Mouse (Mus musculus) monocyte, adult 59 days (primary cell): Measurements from ENCODE around the gene Gmpr. TPM values are rescaled to one million over a fixed set of nuclear protein-coding genes. Genes with fewer than 3 reads are reported as not detected.

Source experiments
- total RNA-seq, 2 experiments: library from RNA; stranded (reverse); gene quantifications; one replicate each; pipeline ENCODE4 v1.2.4; 2023

The Gmpr gene
- total RNA-seq, result 1 to 10 TPM in 1 of 2 experiments, under 1 TPM in 1; 0.81 to 1.1 TPM

DNA sequence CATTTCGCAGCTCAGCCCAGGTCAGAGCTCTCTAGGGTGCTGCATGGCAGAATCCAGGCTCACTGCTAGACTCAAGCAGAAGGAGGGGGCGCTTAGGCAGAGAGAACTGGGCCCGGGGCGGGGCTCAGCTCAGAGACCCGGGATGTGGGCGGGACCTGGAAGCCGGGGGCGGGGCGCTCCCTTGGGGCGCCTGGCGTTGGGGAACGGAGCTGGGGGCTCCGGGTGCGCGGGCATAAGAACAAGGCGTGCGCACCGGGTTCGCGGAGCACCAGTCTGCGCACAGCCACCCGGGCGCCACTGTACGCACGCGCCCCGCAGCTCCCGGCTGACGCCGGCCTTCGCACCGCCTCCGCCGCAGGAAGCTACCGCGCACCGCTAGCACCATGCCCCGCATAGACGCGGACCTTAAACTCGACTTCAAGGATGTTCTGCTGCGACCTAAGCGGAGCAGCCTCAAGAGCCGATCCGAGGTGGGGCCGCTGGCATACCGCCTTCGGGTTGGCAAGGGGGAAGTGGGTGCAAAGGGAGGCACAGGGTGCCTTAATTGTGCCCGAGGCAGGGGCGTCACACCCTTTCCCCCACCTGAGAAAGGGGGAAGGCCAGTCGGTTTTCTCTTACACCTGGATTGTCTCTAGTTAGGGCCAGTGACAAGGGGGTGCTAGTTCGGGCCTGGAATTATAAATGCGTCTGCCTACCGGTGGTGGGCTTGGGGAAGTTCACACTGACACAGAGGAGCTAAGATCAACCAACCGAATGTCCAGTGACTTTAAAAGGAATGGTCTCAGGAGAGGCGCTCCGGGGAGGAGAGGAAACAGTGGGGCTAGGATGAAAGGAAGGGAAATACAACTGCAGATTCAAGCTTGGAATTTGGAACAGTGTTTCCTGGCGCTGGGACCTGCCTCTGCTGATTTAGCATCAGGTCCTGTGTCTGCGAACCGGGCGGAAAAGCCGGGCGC is at the start of gene Gmpr:
Gmpr (plus strand) TSS at position 171 of the 956 bp plus-strand sequence.

Other genes with a start within 250 kb of the Gmpr start
- gene Mylip, start 117.7 kb upstream of the Gmpr start, total RNA-seq, result 10 to 100 TPM; 37.5 to 38.0 TPM